Mouse (Mus musculus) testis, adult 2 months (tissue): ENCODE measurements around the gene E2f6.

Source experiments
- CTCF ChIP-seq: fragments of 200-500 bp; IDR thresholded peaks from 2 replicates; pipeline ENCODE4 v1.5.1; 2012; ENCODE audit warnings: low read depth, mild to moderate bottlenecking, inconsistent platforms, low read length, moderate library complexity; ENCODE audit not compliant: control insufficient read depth, insufficient read depth, insufficient replicate concordance
- POLR2A ChIP-seq: fragments of 200-500 bp; IDR thresholded peaks from 2 replicates; pipeline ENCODE4 v1.6.1; 2012; ENCODE audit warnings: low read depth, mild to moderate bottlenecking, inconsistent platforms, low read length, moderate library complexity; ENCODE audit not compliant: control insufficient read depth

GRCm38 (mm10) chr12:16763649-16764422 is 46.9 kb upstream of the E2f6 start:
- TF ChIP-seq CTCF (no peak), POLR2A (no peak)
